Mouse (Mus musculus) natural killer cell, adult 2 months (primary cell): ENCODE data around the gene Dgki.
A peak's percentile ranks its signal among the peaks of the same experiment; 100 is the strongest.
"Not testable (repeated sequence)": the region's sequence is repeated elsewhere in the genome, so short reads cannot be mapped to it uniquely, and the experiment has no call there.

Experiments
- DNase-seq, 2 experiments: peaks; one replicate each; pipeline ENCODE4 v3.0.0; 2022; ENCODE audit warnings: low spot score in 2 of 2

Dgki gene

DNA sequence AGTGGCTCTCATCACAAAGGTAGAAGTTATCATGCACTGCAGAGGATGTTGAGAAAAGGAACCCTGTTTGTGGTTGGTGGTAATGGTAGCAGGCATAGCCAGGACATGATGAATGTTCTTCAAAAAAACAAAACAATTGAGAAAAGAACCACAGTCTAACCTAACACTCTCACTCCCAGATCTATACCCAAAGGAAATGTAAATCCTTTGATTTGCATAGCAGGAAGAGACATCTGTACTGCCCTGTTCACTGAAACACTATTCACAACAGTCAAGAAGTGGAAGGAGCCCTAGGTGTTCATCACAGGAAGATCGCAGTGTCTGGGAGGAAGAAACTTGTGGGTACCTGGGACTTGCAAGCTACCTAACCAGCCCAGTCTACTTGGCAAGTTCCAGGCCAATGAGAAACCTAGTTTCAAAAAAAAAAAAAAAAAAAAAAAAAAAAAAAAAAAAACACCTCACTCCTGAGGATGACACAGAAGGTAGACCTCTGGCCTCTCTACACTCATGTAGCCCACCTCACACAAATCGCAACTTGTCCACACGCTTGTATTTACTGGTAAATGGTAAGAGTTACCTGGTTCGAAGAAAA is 152.5 kb downstream of the Dgki start:
- no peak for DNase-seq

DNA sequence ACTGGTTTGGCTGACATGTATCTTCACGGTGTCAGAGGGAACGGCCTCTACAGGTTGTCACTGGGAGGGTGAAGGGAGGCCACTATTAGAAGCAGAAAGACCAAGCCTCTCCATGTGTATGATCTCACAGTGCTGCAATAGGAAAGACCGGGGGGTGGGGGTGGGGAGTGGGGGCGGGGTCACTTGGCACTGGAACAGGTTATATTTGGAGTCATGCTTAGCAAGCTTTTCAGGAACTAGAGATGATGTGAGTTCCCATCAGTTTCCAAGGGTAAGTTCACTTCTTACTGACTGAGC is 156.2 kb downstream of the Dgki start:
- DNase-seq = no peak

DNA sequence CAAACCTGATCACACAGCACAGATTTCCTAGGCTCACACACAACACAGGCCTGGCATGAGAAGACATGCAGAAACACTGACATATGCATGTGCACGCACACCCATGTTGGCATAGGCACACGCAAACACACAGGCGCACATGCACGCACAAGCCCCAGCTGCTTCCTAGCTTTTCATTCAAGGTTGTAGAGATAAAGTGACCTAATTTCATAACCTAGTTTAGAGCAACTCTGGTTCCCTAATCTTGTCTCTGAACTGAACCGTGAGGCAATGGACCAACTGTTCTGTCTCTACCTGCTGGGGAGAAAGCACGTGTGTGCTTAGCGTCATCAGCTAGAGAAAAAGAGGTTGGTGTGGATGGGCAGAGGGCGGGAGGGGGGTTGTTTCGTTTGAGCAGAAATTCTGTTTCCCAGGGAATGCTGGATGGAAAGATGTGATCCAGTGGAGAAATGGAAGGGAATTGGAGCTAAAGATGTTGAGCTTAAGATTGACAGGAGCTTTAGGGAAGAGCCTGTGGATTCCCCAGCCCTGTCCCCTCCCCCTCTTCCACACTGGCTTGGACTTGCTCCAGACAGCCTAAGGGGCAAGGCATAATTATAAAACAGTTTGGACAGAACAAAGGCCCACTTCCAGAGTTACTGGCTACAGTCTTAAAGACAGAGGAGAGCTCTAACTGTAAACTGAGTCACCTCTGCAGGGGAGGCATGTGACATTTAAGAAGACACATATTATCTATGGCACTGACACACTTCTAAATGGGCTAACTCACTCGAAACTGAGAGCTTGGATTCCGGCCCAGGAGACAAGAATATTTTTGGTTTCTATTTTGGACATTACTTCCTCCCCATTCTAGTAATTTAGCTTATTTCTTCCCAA is 156.8 kb downstream of the Dgki start:
- DNase-seq = no peak

DNA sequence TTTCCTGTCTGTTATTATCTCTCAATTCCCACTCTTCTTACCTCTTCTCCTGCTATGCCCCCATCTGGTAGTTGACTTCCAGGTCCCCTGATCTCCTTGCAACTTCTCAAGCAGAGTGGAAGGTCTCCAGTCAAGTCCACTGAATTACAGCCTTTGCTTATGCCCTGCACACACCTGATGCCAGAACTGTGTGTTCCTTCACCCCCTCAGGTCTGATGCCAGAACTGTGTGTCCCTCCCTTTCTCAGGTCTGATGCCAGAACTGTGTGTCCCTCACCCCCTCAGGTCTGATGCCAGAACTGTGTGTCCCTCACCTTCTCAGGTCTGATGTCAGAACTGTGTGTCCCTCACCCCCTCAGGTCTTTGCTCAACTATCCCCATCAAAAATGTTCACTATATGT is 161.2 kb downstream of the Dgki start:
- DNase-seq = no peak

DNA sequence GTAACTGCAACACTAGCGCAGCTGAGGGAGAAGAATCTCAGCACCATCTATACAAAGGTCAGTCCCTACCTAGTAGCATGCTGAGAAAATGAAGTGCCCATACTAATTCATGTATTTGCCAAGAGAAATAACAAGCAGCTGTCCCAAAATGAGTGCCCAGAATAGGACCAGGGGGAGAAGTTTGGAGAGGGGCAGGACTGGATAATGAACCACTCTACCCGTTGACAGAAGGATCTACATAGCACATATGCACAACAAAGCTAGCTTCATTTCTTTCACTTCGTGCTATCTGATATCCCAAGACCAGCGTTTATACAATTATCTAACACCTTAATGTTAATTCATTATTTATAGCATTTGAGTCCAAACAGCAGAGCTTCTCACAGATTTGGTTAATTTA is 168.7 kb downstream of the Dgki start:
- no peak for DNase-seq

DNA sequence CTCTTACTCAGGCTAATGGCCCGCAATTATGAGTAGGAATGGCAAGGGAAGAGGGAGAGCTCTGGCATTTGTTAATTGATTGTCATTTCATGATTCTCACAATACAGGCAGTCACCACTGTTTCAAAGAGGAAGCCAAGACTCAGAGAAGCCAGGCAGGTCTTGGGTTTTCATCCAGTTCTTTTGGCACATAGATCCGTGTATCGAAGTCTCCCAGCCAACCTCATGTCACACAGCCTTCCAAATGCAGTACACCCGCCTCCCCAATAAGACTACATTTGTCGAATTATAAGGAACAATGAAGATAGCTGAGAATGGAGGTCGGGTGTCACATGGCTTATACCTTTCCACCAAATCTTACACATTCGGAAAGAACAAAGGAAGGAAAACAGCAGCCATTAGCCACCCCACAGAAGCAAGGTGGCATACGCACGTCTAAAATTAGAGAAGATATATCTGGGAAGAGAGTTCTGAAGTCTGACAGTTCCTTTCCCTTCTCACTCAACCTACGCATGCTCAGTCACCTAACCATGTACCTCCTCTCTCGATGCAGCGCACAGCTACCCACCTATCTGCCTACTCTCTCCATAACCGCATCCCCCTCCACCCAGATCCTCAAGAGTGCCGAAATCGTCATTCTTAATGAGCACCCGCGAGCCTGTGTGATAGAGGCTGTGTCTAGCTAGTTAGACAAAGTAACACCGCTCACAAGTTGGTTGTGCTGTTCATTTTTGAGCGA is 179.4 kb downstream of the Dgki start:
- no peak for DNase-seq

DNA sequence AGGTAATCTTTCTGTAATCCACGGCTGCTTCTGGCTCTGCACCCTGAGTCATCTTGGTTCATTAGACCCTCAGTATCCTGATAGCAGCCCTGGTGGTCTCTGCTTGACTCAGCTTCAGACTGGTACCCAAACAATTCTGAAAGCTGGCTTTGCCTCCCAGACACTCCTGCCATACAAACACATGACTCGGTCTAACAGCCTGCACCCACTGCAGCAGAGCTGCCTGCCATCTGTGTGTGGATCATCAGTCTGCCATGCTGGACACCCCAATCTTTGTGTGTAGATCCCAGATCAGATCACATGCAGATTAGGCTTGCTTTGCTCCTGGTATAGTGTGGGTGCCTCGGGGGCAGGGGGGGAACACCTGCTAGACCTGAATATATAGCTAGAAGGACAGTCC is 180.8 kb downstream of the Dgki start:
- DNase-seq = no peak

DNA sequence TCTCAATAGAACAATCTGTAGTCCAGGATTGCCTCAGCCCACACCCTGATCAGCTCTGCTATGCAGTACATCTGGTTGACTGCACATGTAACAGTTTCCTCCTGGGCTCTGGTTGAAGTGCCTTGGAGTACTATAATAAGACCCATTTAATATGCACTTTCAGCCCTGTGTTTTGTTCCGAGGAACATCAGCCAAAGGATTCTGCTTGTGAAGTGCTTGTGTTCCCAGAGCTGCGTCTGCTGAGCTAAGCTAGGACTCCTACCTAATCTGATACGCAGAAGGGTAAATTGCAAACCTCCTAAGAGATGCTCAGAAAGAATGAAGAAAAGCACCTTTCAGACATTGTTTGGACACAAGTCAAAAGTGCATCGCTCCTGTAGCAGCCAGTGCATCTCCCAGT is 186.9 kb downstream of the Dgki start:
- DNase-seq = no peak

DNA sequence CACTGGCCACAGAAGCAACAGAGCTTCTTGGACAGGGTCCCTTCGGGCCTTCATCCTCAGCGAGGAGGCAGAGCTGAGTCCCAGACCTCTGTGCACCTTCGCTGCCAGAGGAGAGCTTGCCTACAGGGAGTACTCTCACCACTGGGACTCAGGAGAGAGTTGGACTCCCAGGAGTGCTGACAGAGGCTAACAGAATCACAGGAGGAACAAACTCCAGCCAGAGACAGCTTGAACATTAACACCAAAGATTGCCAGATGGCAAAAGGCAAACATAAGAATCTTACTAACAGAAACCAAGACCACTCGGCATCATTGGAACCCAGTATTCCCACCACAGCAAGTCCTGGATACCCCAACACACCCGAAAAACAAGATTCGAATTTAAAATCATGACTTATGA is 193.7 kb downstream of the Dgki start:
- not testable (repeated sequence) for DNase-seq

DNA sequence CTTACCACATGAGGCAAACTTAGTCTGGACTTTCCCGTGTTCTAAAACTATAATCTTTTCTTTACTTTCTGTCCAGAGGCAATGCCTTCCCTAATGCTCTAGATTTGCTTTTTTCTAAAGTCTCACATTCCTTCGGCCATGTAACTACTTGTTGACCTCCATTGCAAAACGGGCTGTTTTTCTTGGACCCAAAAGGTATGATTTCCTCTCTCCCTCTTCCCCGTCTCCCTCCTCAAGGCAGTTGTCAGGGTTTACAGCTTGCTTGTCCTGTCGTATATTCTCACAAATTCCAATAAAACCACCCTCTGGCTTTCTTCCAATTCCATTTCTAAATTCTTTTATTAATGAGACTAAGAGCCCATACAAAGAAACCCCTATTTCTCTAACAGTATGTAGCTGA is 199.6 kb downstream of the Dgki start:
- DNase-seq = no peak

DNA sequence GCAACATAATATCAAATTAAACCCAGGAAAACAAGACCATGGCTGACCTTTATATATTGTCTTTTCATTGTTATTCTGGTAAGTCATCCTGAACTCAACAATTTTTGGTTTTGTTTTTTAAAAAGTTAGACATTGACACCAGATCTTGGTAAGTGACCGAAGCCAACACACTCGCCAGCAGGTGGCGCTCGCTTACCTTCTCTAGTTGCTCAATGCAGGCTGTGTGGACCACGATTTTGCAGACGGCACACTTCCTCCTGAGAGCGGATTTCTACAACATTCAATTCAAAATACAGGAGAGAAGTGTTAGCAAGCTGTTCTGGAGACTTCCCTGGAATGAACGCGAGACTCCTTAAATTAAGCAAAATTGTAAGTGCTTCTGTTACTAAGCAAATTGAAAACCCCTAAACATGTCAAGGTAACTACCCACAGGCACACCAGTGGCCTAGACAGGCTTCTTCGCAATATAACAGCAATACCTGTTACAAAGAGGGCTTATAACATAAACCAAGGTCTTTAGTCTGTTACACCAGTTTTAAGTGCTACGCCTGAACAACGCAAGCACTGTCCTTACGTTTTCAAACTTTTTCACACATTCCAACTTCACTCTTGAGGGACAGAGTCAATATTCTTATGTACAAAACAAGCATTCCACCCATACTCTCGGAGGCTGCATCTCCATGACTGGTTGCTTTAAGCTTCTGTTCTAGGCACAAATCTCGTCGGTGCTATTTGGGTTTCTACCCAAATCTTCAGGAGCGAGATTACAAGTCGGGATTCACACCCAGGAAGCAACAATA is 202.4 kb downstream of the Dgki start:
- peak; percentile 13 to 55 for DNase-seq

DNA sequence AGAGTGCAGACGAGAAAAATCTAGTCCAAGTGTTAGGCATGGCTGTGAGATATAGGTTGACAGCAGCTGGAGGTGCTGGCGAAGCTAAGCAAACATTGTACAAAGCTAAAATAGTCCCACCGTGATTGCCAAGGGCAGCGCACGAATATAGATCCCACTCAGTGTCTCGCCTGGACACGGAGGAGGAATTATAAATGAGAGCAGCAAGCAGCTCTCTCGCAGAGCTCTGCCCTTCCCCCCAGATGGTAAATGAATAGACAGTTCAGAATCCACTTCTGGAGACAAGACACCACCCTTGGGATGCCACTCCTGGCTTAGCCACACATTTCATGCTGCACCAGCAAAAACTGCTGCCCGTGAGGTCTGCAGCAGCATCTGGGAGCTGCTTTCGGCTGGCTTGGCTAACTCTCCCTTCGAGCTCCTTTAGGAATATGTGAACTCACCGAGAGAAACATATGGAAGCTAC is 203.1 kb downstream of the Dgki start:
- DNase-seq = no peak

DNA sequence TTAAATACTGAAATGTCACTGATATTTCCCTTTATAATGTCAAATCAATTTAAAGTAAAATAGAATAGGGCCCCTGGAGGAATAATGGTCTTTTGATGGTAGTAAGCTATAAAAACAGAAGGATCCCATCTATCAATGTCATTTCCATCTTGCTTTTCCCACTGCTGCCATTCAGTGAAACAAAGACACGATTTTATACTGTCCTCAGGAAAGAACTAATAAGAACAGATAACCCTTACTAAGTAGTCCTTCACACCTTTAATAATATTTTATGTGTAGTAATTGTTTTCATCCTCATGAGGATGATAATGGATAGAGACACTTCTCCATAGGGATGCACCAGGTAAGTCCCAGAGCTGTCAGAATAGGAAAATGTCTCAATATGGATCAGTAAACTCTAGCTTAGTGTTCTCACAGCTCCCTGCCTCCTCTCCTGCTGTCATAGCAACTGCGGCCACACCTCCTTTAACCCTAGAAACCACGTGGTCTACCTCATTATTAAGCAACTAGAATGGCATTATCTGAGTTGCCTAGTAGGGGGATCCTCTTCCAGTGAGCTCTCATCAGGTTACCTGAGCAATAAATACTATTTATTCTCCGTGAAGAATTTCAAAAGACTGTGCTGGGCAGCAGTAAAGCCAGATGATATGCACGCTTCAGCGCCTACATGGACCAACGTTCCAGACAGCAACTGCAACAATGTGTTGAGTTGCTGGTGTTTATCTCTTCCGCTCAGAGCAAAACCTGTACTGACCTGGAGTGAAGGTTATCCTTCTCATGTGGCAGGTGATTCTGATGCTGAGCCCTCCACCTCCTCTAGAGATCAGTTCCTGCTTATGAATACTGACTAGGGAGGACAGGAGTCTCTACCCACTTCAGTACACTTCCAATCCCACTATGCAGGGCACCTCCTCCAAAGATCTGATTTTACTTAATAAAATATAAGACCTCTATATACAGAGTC is 210.6 kb downstream of the Dgki start:
- no peak for DNase-seq

DNA sequence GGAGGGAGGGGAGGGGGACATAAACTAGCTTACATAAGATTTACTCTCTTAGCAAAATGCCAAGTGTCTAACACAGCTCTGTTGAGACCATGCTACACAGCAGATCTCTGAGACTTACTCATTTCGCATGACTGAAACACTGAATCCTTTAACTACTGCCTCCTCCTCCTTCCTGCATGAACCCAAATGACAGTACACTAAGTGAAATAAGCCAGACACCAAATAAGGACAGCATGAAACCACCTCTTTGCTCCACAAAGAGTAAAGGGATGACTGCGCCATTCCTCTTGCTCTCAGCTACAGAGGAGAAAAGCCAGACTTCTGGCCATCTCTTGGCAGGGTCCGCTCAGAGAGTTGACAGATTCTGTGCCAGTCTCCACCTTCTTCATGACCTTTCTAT is 217.0 kb downstream of the Dgki start:
- no peak for DNase-seq

DNA sequence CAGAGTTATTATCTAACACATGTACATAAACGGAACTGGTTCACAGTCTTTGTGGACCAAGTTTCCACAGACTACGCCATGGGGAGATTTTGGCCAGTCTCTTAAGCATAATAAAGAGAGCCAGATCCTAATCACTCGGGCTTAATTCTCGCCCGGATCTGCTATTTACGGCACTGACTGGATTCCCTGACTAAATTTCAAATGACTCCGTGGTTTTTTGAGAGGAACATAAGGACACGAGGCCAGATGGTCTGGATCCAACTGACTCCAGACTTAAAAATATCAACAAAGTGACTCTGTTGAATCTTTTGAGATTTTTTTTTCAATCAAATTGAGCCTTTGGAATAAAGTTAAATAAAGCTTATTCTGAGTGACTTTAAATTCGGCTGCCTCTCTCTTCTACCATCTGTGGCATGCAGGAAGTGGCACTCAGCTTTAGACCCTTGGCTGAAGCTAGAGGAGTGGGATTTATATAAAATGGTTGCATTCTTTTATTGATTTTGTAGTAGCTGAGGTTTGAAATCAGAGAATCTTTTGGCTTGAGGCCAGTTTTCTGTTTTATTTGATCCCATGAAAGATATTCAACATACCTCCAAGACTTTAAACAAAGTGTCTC is 227.5 kb downstream of the Dgki start:
- DNase-seq = no peak

DNA sequence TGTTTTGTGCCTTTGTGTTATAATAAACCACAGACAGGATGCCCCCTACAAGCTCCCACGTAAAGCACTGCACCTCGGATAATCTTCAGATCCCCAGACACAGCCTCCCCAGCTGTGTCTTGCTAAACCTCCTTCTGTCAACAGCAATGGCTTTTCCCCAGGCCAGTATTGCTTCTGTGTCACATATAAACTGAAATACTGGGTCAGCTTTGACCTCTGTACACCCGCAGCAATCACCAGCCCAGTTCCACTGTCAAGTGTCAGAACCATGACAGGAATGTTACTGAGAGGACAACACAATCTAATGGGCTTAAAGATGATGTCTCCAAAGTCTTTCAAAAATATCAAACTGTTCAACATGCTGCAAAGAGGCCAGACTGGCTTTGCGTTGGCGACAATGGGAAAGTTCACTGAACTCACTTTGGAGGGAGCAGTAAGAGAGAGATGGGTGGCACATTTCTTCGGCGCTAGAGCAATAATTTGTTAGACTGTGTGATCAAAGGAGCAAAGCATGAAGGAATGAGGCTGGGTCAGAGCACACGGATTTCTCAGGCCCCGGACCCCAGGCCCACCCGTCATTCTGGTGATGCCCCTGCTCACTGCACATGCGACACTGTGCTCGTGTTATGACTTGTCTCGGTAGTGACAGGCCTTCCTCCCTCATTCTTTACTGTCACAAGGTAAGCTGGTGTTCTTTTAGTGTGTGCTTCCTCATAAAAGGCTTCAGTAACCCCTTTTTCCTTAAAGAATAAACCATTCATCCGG is 230.0 kb downstream of the Dgki start:
- no peak for DNase-seq

DNA sequence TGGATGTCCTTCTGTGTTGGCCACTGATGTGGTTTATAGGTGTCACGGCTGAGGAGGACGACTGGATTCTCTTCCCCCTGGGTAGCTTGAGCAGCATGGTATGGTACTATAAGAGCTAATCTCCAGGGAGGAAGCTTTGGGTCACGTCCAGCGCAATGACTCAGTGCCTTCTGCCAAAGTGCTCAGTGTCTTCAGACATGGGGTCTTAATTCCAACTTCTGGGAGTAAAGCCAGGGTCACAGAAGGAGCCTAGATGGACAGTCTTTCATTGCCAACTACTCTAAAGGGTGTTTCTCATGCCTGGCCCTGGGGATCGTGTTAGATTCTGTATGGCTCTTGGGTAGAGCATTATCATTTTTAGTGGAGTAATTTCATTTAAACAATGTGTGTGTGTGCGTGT is 231.2 kb downstream of the Dgki start:
- no peak for DNase-seq

DNA sequence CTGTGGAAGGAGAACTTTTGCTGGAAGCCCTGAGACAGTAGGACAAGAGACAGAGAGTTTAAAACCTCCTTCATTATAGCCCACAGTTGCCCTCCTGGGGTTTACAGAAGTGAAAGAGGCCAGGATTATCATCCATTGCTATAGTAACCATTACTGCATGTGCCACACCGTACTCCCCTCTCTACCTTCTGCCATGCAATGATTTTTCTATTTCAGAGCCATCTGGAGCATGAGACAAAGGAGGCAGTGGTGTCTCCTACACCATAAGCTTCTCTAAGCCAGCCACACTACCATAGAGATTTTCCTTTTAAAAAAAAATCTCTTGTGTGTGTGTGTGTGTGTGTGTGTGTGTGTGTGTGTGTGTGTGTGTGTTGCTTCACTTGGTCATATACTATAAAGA is 232.6 kb downstream of the Dgki start:
- no peak for DNase-seq

DNA sequence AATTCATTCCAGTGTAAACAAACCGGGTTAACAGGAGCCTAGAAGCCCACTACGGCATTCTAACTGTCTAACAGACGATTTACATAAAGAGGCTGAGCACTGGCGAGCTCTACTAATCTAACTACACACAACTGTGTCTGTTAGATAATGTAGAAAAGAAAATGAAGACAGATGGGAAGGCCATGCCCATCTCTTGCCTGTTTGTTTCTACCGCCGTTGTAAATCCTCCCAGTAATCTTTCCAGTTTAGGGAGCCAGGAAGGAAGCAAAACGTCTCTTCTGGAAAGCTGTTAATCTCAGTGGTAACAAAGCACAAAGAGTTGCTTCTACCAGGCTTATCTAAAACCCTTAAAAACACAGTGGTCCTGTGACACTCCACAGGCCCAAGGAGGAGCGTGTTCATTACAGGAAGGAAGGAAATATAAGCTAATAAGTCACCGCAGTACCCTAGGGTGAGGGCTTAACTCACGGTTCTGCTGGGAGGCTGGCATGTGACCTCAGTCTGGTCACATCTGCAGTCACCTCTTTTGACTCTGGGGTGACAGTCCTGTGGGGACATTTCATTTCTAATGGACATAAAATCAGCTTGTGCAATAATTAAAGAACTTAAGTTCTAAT is 235.7 kb downstream of the Dgki start:
- no peak for DNase-seq
